Mouse (Mus musculus) neural tube, embryonic 15.5 days (tissue): ENCODE measurements around the gene Ogdhl. TPM values are rescaled to one million over a fixed set of nuclear protein-coding genes. Genes with fewer than 3 reads are reported as not detected.

Experiments
- ATAC-seq: fragments of 200-750 bp; cut with Nextera tagmentation; 2 replicates; pipeline ENCODE4 v1.8.0; 2017; ENCODE audit warnings: mild to moderate bottlenecking, moderate TSS enrichment, moderate library complexity; ENCODE audit not compliant: low FRiP score
- H3K27ac ChIP-seq: fragments of 300-500 bp; sonication (generic); replicated peaks from 2 replicates; pipeline ENCODE4 v1.5.1; 2015; ENCODE audit warnings: mild to moderate bottlenecking, inconsistent platforms
- H3K27me3 ChIP-seq: fragments of 300-500 bp; sonication (generic); replicated peaks from 2 replicates; pipeline ENCODE4 v1.6.1; 2015; ENCODE audit warnings: inconsistent platforms
- H3K36me3 ChIP-seq: fragments of 300-500 bp; sonication (generic); 2 replicates; pipeline ENCODE4 v1.6.1; 2015; ENCODE audit warnings: inconsistent platforms
- H3K4me1 ChIP-seq: fragments of 300-500 bp; sonication (generic); 2 replicates; pipeline ENCODE4 v1.6.1; 2015; ENCODE audit warnings: inconsistent platforms
- H3K4me2 ChIP-seq: fragments of 300-500 bp; sonication (generic); 2 replicates; pipeline ENCODE4 v1.6.1; 2015; ENCODE audit warnings: inconsistent platforms, mild to moderate bottlenecking, moderate library complexity
- H3K4me3 ChIP-seq: fragments of 300-500 bp; sonication (generic); replicated peaks from 2 replicates; pipeline ENCODE4 v1.5.1; 2015; ENCODE audit warnings: mild to moderate bottlenecking, inconsistent platforms
- H3K9ac ChIP-seq: fragments of 300-500 bp; sonication (generic); replicated peaks from 2 replicates; pipeline ENCODE4 v1.6.1; 2015; ENCODE audit warnings: mild to moderate bottlenecking, inconsistent platforms
- H3K9me3 ChIP-seq: fragments of 300-500 bp; sonication (generic); replicated peaks from 2 replicates; pipeline ENCODE4 v1.6.1; 2016; ENCODE audit warnings: inconsistent platforms
- WGBS: fragments of 180-500 bp; shearing (Covaris S2); methylation state at CpG from one replicate; pipeline ENCODE4 v1.1.7; 2015; ENCODE audit warnings: mixed read lengths; 5-methylcytosine and 5-hydroxymethylcytosine counted together
- polyA plus RNA-seq: library from polyadenylated mRNA; unstranded; fragments of >200 nt; fragmentation: Nextera tagmentation; extraction: Ambion mirVana; gene quantifications from 2 replicates; pipeline ENCODE4 v1.2.1, GENCODE M21; 2015

The Ogdhl gene
- polyA plus RNA-seq, 1 experiment from 2014 or later = 21.7 TPM

- 46% methylated on average over 15 of the region's 15 CpGs for WGBS
- peak overlapping the region; percentile 20 for H3K4me2 ChIP-seq
Measured at GRCm38 (mm10) chr14:32381619-32382018, 59.8 kb downstream of the Ogdhl start.

GRCm38 (mm10) chr14:32388196-32388595 lies 66.4 kb downstream of the Ogdhl start, which contains the start of gene 1700024G13Rik:
Gene 1700024G13Rik (minus strand): TSS chr14:32388391.
- H3K4me2 ChIP-seq = peak within 1 kb of the TSS; percentile 26
- peaks cover 16% of the 10 kb centered on the region for H3K27me3 ChIP-seq
- peaks cover 6% of the 10 kb centered on the region for H3K4me1 ChIP-seq
- WGBS = 2% methylated on average over 13 of the region's 13 CpGs
- H3K9me3 ChIP-seq = no peaks in the 10 kb centered on the region
- no peak within 1 kb of the TSS for H3K4me3 ChIP-seq
- no peak for ATAC-seq
- no peaks in the 10 kb centered on the region for H3K36me3 ChIP-seq
- no peak within 1 kb of the TSS for H3K27ac ChIP-seq
- H3K9ac ChIP-seq = no peak within 1 kb of the TSS

More at GRCm38 (mm10) chr14:32381619-32382018, 59.8 kb downstream of the Ogdhl start:
- no peaks in the 10 kb centered on the region for H3K9me3 ChIP-seq
- H3K4me3 ChIP-seq = no peak overlapping the region
- H3K27me3 ChIP-seq = peaks cover 45% of the 10 kb centered on the region
- H3K9ac ChIP-seq = no peak overlapping the region
- no peak overlapping the region for H3K27ac ChIP-seq
- peaks cover 23% of the 10 kb centered on the region for H3K4me1 ChIP-seq
- no peaks in the 10 kb centered on the region for H3K36me3 ChIP-seq
- ATAC-seq = no peak

Other genes starting within 250 kb of the Ogdhl start
- gene Oxnad1, start 236.6 kb upstream of the Ogdhl start, polyA plus RNA-seq = 21.6 and 22.0 TPM in 2 replicates
- 66.4 and 72.8 TPM in 2 replicates for gene Dph3, start 236.3 kb upstream of the Ogdhl start, polyA plus RNA-seq
- not detected in 2 replicates for gene Msmb, start 180.0 kb upstream of the Ogdhl start, polyA plus RNA-seq
- gene Ncoa4, start 162.2 kb upstream of the Ogdhl start, polyA plus RNA-seq = 97.9 and 110 TPM in 2 replicates
- gene Timm23, start 120.1 kb upstream of the Ogdhl start, polyA plus RNA-seq = 251 and 260 TPM in 2 replicates
- 28.1 and 34.8 TPM in 2 replicates for gene Parg, start 120.1 kb upstream of the Ogdhl start, polyA plus RNA-seq
- gene 1700024G13Rik, start 66.4 kb downstream of the Ogdhl start, polyA plus RNA-seq = 0.29 TPM in 1 of 2 replicates, not detected in the other
- gene Slc18a3, start 142.8 kb downstream of the Ogdhl start, polyA plus RNA-seq = 36.4 and 42.7 TPM in 2 replicates
- gene Chat, start 144.0 kb downstream of the Ogdhl start, polyA plus RNA-seq = 4.8 and 5.7 TPM in 2 replicates
- 20.4 and 20.8 TPM in 2 replicates for gene Ercc6, start 191.5 kb downstream of the Ogdhl start, polyA plus RNA-seq